Mouse (Mus musculus) heart, embryonic 11.5 days (tissue): ENCODE results near the gene Disp1. TPM values are rescaled to one million over a fixed set of nuclear protein-coding genes. Genes with fewer than 3 reads are reported as not detected.

ENCODE experiments used
- ATAC-seq: fragments of 200-750 bp; cut with Nextera tagmentation; replicated peaks from 2 replicates; pipeline ENCODE4 v1.8.0; 2017; ENCODE audit warnings: moderate library complexity; ENCODE audit not compliant: insufficient number of reproducible peaks, low FRiP score, low TSS enrichment
- H3K27ac ChIP-seq: fragments of 300-500 bp; sonication (generic); 2 replicates; pipeline ENCODE4 v1.5.1; 2014; ENCODE audit warnings: mild to moderate bottlenecking, low read depth, low read length
- H3K27me3 ChIP-seq: fragments of 300-500 bp; sonication (generic); 2 replicates; pipeline ENCODE4 v1.6.1; 2014; ENCODE audit warnings: mild to moderate bottlenecking, low read length, mixed read lengths; ENCODE audit not compliant: control insufficient read depth, insufficient read depth
- H3K36me3 ChIP-seq: fragments of 300-500 bp; sonication (generic); 2 replicates; pipeline ENCODE4 v1.6.1; 2014; ENCODE audit warnings: mild to moderate bottlenecking, low read length, moderate library complexity, mixed read lengths; ENCODE audit not compliant: control insufficient read depth, insufficient read depth
- H3K4me1 ChIP-seq: fragments of 300-500 bp; sonication (generic); 2 replicates; pipeline ENCODE4 v1.6.1; 2014; ENCODE audit warnings: low read length; ENCODE audit not compliant: control insufficient read depth, insufficient read depth
- H3K4me2 ChIP-seq: fragments of 300-500 bp; sonication (generic); 2 replicates; pipeline ENCODE4 v1.6.1; 2014; ENCODE audit warnings: mild to moderate bottlenecking, moderate library complexity
- H3K4me3 ChIP-seq: fragments of 300-500 bp; sonication (generic); 2 replicates; pipeline ENCODE4 v1.5.1; 2014; ENCODE audit warnings: low read depth, low read length
- H3K9ac ChIP-seq: fragments of 300-500 bp; sonication (generic); 2 replicates; pipeline ENCODE4 v1.6.1; 2014; ENCODE audit warnings: mild to moderate bottlenecking, low read depth, low read length, moderate library complexity
- H3K9me3 ChIP-seq: fragments of 300-500 bp; sonication (generic); replicated peaks from 2 replicates; pipeline ENCODE4 v1.6.1; 2016; ENCODE audit warnings: low read length; ENCODE audit not compliant: control insufficient read depth
- WGBS: fragments of 180-500 bp; shearing (Covaris S2); extraction: QIAGEN DNeasy Blood & Tissue Kit; methylation state at CpG from one replicate; pipeline ENCODE4 v1.1.7; 2014; ENCODE audit not compliant: insufficient replicate concordance; 5-methylcytosine and 5-hydroxymethylcytosine counted together
- polyA plus RNA-seq: library from polyadenylated mRNA; unstranded; fragments of >200 nt; fragmentation: Nextera tagmentation; extraction: Ambion mirVana; gene quantifications from 2 replicates; pipeline ENCODE4 v1.2.1, GENCODE M21; 2014

Disp1 gene
- polyA plus RNA-seq, 1 experiment from 2014 or later, result 12.6 TPM

DNA sequence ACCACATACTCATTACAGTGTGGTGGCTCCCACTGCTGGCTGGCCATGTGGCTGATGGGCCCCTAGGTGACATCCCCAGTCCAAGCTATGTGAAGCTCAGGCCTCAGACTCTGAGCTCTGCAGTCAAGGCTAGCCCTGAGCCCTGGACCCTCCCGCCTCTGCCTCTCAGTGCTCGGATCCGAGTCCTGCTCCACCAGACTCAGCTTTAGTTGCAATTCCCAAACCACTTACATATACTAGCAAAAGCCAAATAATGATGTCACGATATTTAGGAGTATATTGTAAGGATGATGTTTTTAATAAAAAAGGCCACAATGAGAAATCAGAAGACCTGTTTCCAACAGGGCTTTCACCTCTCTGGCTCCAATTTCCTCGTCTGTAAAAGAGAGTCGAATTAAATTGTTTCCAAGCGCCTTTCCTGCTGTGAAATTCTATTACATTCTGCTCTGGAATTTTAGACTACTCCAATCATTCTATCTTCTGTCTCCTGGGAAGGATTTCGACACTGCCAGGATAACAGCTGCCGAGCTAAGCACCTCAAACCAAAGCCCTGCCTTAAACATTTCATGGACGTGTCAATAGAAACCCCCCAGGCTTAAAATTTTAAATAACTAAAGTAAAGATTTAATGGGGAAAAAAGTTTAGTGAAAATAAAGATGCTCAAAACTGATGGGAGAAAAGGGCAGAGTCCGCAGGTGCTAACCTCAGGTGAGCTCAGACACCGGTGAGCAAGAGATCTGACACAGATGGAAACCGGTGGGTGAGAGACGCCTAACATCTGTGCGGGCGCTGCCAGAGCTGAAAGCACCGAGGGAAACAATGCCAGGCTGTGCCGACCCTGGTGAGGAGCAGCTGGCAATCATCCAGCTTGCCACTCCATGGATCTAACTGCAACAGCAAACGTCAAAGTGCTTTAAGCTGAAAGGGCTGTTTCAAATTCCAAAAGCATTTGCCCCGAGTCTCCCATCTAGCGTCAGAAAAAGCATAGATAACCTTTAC lies 103.2 kb downstream of the Disp1 start:
- H3K9me3 ChIP-seq, result no peaks in the 10 kb centered on the region
- 70% methylated on average over 21 of the region's 21 CpGs for WGBS
- H3K36me3 ChIP-seq, result no peaks in the 10 kb centered on the region
- H3K27ac ChIP-seq, result no peak overlapping the region
- no peak for ATAC-seq
- no peak overlapping the region for H3K4me3 ChIP-seq
- no peak overlapping the region for H3K4me2 ChIP-seq
- H3K9ac ChIP-seq, result no peak overlapping the region
- peaks cover 14% of the 10 kb centered on the region for H3K4me1 ChIP-seq
- H3K27me3 ChIP-seq, result no peaks in the 10 kb centered on the region

DNA sequence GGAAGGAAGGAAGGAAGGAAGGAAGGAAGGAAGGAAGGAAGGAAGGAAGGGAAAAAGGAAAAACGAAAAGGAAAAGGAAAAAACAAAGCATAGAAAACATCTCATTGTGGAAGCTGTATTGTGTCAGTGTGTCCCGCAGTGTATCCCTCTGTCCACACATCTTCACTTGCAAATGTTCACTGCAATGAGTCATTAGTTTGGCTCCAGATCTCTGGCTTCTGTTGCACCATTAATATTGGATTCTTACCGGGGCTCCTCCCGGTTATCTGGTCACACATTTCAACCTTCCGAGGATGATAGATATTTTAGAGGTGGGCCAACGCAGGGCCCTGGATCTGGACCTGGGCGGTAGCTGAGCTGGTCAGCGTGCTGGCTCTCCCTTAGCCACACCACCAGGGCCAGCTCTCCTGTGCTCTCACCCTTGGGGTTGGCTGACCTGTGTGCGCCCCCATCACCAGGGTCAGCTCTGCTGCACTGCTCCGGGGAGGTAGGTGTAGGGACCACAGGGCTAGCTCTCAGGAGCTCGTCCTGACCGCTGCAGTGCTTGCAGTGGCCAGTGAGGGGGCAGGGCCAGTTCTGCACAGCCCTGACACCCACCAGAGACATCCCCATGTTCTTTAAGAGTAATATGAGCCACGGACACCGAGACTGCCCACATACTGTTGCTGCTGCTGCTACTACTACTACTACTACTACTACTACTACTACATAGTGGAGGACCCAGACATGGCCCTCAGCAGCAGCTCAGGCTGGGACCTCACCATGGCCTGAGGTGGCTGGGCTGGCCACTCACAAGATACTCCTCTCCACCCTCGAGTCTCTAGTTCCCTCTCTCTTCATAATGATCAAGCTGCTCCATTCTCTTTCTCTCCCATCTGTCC lies 104.1 kb downstream of the Disp1 start:
- Histone ChIP-seq H3K4me2 (no peak overlapping the region), H3K9me3 (no peaks in the 10 kb centered on the region), H3K9ac (no peak overlapping the region), H3K27me3 (no peaks in the 10 kb centered on the region), H3K4me1 (peaks cover 24% of the 10 kb centered on the region), H3K4me3 (no peak overlapping the region), H3K36me3 (no peaks in the 10 kb centered on the region), H3K27ac (no peak overlapping the region; the same call in 1 of the 2 replicates)
- WGBS, result 60% methylated on average over 15 of the region's 15 CpGs
- ATAC-seq, result no peak

DNA sequence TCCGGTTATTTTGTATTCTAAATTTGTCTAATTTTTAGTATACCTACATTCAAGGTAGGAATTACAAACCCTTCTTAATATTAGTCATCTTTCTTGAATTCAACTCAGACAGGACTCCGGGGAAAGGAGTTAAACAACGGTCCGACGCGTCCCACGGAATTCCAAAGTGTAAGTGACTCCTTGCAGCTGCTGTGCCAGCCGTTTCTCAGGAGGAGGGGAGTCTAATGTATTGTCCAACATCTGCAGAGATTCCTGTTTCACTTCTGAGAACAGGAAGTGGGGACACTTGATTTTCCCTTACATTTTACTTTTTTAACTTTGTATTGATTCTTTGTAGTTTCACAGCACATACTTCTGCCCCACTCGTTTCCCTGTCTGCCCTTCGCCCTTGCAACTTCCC lies 104.9 kb downstream of the Disp1 start:
- 67% methylated on average over 10 of the region's 10 CpGs for WGBS
- H3K4me3 ChIP-seq, result no peak overlapping the region
- peaks cover 25% of the 10 kb centered on the region for H3K4me1 ChIP-seq
- no peak overlapping the region for H3K9ac ChIP-seq
- no peaks in the 10 kb centered on the region for H3K36me3 ChIP-seq
- ATAC-seq, result no peak
- H3K9me3 ChIP-seq, result no peaks in the 10 kb centered on the region
- H3K4me2 ChIP-seq, result no peak overlapping the region
- H3K27ac ChIP-seq, result no peak overlapping the region
- no peaks in the 10 kb centered on the region for H3K27me3 ChIP-seq

DNA sequence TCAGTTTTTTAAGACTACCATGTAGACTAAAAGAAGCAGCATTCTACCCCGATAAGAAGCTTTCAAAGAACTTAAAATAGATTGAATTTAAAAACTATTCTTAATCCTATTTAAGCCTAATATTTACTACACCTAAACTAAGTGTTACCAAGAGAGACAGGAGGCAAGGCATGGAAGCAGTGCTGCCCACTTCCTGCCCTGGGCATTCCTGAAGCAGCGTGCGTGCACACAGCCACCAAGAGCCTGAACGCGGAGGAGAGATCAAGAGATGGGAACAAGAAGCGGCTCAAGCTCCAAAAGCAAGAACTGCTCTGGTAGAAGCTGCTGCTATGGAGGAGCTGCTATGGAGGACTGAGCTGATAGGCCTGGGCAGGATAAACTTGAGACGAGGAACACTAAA lies 106.2 kb downstream of the Disp1 start:
- no peaks in the 10 kb centered on the region for H3K9me3 ChIP-seq
- no peak overlapping the region for H3K4me3 ChIP-seq
- WGBS, result 76% methylated on average over 7 of the region's 7 CpGs
- H3K9ac ChIP-seq, result no peak overlapping the region
- H3K27me3 ChIP-seq, result no peaks in the 10 kb centered on the region
- H3K4me1 ChIP-seq, result peaks cover 25% of the 10 kb centered on the region
- no peaks in the 10 kb centered on the region for H3K36me3 ChIP-seq
- no peak overlapping the region for H3K27ac ChIP-seq
- no peak for ATAC-seq
- H3K4me2 ChIP-seq, result no peak overlapping the region

DNA sequence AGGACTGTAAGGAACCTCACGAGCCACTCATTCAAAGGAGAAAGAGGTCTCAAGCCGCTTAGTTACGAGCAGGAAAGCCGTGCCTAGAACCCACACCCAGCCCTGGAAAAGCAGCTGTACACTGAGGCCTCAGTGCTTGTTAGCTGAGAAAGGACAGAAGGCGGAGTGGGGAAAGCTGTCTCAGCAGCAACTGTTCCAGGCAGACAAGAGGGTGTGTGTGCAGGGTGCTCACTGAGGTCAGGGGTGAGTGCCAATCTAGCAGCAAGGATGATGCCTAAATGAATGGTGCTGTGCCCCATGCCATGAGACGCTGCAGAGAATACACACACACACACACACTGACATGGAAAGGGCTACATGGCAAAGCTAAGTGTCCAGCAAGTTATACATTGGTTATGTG lies 106.8 kb downstream of the Disp1 start:
- ATAC-seq, result no peak
- no peak overlapping the region for H3K27ac ChIP-seq
- 78% methylated on average over 6 of the region's 6 CpGs for WGBS
- H3K4me3 ChIP-seq, result no peak overlapping the region
- H3K36me3 ChIP-seq, result no peaks in the 10 kb centered on the region
- H3K4me2 ChIP-seq, result no peak overlapping the region
- H3K27me3 ChIP-seq, result no peaks in the 10 kb centered on the region
- no peaks in the 10 kb centered on the region for H3K9me3 ChIP-seq
- H3K4me1 ChIP-seq, result peaks cover 25% of the 10 kb centered on the region
- H3K9ac ChIP-seq, result no peak overlapping the region

DNA sequence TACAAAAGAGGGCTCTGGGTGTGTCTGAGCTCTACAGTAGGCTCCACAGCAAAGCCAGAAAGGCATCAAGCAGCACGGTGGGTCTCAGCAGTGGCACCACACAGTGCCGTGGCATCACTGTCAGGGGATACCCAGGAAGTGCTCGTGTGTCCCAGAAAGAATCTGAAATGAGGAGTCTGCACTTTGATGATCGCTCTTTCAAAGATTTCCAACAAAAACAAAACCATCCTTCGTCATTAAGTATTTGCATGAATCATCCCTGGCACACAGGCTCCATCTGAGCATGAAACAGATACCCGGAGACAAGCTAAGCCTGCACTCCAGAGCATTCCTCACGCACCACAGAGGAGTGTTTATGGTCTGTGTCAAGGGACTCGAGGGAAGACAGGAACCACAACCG lies 107.8 kb downstream of the Disp1 start:
- no peak for ATAC-seq
- no peaks in the 10 kb centered on the region for H3K27me3 ChIP-seq
- H3K4me3 ChIP-seq, result no peak overlapping the region
- no peaks in the 10 kb centered on the region for H3K36me3 ChIP-seq
- H3K9ac ChIP-seq, result no peak overlapping the region
- peak overlapping the region; percentile 71 for H3K27ac ChIP-seq
- WGBS, result 44% methylated on average over 9 of the region's 9 CpGs
- no peak overlapping the region; the same call in 1 of the 2 replicates for H3K4me2 ChIP-seq
- peaks cover 25% of the 10 kb centered on the region for H3K4me1 ChIP-seq
- no peaks in the 10 kb centered on the region for H3K9me3 ChIP-seq

DNA sequence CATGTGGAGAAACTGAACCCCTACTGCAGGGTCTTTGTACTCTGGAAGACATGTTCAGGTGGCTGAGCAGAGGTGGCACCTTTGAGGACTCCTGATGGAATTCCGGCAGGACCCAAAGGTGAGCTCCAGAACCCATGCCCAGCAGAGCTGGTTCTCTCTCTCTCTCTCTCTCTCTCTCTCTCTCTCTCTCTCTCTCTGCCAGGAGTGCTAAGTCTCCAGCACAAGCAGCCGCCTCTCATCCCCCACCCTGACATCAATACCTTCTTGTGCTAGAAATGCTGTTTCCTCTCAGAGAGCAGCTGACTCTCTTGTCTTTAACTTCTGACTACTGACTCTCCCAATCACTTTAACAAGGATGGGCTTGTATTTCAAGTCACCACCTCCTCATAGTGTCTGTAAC lies 113.8 kb downstream of the Disp1 start:
- no peaks in the 10 kb centered on the region for H3K27me3 ChIP-seq
- no peaks in the 10 kb centered on the region for H3K9me3 ChIP-seq
- H3K36me3 ChIP-seq, result no peaks in the 10 kb centered on the region; the same call in 1 of the 2 replicates
- no peak for ATAC-seq
- H3K4me3 ChIP-seq, result no peak overlapping the region
- peaks cover 4% of the 10 kb centered on the region for H3K4me1 ChIP-seq
- H3K9ac ChIP-seq, result no peak overlapping the region
- H3K4me2 ChIP-seq, result no peak overlapping the region
- H3K27ac ChIP-seq, result no peak overlapping the region
- 70% methylated on average over 2 of the region's 2 CpGs for WGBS

DNA sequence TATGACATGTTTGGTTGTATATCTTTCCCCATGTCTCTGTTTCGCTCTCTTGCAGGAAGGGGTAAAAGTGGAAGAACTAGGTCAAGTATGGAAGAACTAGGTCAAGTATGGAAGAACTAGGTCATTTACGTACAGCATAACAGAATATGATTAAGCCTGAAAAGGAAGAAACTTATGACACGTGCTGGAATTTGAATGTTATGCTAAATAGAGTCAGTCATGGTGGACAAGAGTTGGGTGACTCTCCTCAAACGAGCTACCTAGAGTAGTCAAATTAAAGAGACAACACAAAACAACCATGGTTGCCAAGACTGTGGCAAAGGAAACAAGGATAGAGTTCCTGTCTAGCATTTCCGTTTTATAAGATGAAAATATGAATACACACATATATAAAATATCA lies 116.6 kb downstream of the Disp1 start:
- no peaks in the 10 kb centered on the region for H3K9me3 ChIP-seq
- no peak overlapping the region for H3K9ac ChIP-seq
- no peak overlapping the region for H3K4me3 ChIP-seq
- ATAC-seq, result no peak
- no peaks in the 10 kb centered on the region; the same call in 1 of the 2 replicates for H3K36me3 ChIP-seq
- no peak overlapping the region for H3K4me2 ChIP-seq
- no peak overlapping the region for H3K27ac ChIP-seq
- no peaks in the 10 kb centered on the region; the same call in 1 of the 2 replicates for H3K4me1 ChIP-seq
- 88% methylated on average over 5 of the region's 5 CpGs for WGBS
- no peaks in the 10 kb centered on the region for H3K27me3 ChIP-seq
